Mouse (Mus musculus): ENCODE measurements around the gene Pafah2.

Pafah2 gene

DNA sequence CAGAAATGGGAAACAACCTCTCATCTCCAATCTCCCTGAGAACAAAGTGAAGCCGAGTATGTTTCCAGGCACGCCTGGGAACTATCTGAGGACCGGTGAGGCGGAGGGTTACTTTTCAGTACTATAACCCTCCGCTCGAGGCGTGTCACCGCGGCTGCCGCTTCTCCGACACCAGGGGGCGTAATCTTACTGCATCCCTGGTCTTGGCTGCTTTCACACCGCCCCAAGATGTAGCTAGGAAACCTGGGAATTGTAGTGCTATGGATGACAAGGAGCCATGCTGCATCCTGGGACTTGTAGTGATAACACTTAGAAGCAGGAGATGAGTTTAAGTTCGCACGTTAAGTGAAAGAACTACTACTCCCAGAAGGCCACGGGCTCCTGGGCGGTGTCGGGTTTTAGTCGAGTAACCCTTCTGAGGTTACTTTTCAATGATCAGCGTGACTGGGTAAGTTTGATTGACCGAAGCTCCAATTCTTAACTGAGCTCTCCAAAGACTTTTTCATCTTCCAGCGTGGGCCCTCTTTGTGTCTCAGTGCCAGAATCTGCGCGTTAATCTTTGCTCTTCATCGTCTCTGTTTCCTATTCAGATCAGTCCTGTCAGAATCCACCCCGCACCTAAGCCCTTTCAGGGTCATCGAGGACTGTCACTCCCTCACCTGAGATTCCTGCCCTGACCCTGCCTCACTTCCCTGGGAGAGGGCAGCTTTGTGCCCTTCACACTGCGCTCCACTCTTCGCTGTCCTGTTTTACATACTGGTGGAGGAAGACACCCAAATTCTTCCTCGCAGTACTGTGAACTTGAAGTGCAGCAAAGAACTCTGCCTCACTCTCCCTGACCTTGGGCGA, at the start of gene Pafah2:
TSS of gene Pafah2 (plus strand) at position 344 of the 849 bp plus-strand sequence.
- DNase-seq (ENCODE audit: low read depth, low spot score), result peak; percentile 99

GRCm38 (mm10) chr4:134348078-134348477, 48.0 kb upstream of the Pafah2 start:
- DNase-seq (ENCODE audit: low read depth, low spot score), result no peak

DNA sequence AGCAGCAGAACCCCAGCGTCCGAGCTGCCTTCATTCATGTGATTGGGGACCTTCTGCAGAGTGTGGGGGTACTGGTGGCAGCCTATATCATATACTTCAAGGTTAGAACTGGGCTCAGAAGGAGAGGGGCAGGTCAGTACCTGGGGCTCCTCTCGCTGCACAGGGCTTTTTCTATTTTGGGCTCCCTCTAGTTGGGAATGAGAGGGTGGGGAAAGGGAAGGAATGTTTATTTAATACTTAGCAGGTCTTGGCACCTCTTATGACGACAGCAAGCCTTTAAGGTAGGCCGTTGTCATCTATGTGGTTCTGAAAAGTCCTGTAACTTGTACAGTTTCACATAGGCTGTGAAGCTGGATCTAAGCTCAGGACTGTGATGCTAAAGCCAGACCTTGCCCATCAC, 47.6 kb upstream of the Pafah2 start:
- no peak for DNase-seq (ENCODE audit: low read depth, low spot score)

DNA sequence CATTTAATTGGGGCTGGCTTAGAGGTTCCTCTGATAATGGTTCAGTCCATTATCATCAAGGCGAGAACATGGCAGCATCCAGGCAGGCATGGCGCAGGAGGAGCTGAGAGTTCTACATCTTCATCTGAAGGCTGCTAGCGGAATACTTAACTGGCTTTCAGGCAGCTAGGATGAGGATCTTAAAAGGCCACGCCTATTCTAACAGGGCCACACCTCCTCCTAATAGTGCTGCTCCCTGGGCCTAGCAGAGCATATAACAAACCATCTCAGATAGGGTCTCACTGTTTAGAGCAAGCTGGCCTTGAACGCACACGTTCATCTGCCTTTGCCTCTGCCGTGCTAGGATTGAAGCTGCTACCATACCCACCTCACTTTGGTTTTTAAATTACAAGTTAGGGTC, 46.3 kb upstream of the Pafah2 start:
- no peak for DNase-seq (ENCODE audit: low read depth, low spot score)

GRCm38 (mm10) chr4:134350641-134351040, 45.5 kb upstream of the Pafah2 start:
- no peak for DNase-seq (ENCODE audit: low read depth, low spot score)

- DNase-seq (ENCODE audit: low read depth, low spot score), result no peak
Observed at GRCm38 (mm10) chr4:134351329-134352260, 44.5 kb upstream of the Pafah2 start.

GRCm38 (mm10) chr4:134352261-134352707, 43.8 kb upstream of the Pafah2 start:
- no peak for DNase-seq (ENCODE audit: low read depth, low spot score)

DNA sequence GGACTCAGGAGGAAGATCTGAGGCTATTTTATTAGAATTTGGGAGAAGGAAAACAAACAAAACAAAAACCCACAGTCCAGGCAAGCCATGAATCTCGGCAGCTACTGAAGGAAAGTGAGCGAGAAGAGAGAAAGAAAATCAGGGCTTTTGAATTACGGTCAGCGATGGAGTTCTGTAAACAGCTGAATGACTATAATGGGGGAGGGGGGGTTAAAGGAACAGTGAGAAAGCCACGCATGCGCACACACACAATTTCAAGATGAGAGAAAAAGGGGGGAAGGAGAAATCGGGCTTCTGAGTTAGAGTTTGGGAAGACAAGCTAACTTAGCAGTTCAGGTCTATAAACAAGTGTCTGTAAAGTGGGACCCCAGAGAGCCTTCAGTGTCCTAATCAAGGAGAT, 43.2 kb upstream of the Pafah2 start:
- DNase-seq (ENCODE audit: low read depth, low spot score), result no peak

DNA sequence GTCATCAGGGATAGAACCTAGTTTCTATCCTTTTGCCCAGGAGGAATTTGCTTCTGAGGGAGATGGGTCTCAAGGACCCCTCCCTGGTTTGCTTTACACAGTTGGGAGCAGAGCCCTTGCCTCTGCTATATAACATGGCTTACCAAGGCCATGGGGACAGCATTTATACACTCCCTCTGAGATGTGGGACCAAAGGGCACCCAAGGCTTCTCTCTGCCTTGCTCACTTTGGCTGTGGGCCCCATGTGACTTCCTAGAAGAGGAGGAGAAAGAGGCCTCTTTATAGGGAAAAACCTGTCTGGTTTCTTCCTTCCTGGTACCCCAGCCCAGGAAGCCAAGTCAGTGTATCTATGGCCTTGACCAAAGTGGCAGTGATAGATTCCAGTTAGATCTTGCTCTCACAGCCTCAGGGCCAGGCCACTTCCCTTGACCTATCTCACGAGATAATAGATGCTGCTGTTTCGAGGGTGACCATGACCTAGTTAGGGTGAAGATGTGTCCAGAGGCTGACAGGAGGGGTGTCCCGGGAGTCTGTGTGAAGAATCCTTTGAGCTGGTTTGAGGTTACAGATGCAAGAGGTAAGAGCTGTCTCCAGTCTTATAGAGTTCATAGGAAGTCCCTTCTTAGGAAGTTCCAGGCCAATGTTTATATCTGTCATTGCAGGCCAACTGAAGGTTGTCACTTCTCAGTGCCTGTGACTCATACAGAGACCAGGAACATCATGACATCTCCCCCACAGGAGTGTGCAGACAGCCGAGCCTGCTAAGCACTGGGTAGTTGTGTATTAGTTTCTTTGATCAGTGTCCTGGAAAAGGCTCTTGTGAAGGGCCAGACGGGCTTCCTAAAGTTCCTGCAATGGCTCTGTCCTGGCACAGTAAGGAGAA, 42.4 kb upstream of the Pafah2 start:
- no peak for DNase-seq (ENCODE audit: low read depth, low spot score)

- no peak for DNase-seq (ENCODE audit: low read depth, low spot score)
Observed at GRCm38 (mm10) chr4:134355841-134356452, 40.2 kb upstream of the Pafah2 start.

DNA sequence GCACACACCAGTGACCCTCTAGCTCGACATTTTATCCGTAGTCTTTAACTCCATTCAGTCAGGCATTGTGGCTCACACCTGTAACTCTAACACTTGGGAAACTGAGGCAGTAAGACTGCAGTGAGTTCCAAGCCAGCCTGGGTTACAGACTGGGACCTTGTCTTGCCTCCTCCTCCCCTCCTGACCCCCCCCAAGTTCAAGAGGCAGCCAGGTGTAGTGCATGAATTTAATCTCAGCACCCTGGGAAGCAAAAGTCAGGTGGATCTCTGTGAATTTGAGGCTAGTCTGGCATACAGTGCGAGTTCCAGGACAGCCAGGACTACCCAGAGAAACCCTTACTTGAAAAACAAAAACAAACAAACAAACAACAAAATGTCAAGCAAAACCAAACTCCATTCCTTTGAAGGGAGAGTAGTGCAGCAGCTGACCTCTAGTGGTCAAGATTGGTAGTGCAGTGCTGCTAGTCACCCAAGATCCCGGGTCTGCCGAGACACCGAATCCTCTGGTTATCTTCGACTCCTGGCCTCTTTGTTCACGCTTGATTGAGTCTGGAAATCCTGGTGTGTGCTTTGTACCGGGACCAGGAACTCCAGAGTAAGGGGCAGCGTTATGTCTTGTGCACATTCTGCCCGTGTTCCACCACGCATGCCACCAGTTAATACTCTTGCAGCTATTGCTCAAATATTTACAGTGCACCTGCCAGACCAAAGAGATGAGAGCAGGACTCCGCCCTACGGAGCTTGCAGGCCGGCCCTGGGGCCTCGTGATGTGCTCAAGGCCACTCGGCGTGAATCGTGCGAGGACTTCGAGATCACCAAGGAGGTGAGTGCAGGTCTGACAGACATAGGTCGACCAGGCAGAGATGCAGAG, 39.3 kb upstream of the Pafah2 start:
- peak; percentile 45 for DNase-seq (ENCODE audit: low read depth, low spot score)

- no peak for DNase-seq (ENCODE audit: low read depth, low spot score)
Observed at GRCm38 (mm10) chr4:134357461-134357771, 38.7 kb upstream of the Pafah2 start.

GRCm38 (mm10) chr4:134359649-134360048, 36.5 kb upstream of the Pafah2 start:
- DNase-seq (ENCODE audit: low read depth, low spot score), result no peak

DNA sequence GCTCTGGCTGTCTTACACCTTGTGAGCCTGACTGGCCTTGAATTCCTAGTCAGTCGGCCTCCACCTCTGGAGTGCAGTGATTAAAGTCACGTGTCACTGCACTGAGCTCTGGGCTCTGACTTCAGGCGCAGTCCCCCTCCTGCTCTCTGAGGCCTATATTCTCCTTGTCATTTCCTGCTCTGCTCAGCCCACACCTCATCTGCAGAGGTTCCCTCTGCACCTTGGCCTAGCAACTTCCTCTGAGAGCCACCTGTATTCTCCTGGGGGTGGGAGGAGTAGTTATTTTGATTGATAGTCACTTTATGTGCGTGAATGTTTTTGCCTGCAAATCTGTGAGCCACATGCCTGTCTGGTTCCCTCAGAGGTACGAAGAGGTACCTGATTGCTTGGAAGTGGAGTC, 34.9 kb upstream of the Pafah2 start:
- no peak for DNase-seq (ENCODE audit: low read depth, low spot score)

DNA sequence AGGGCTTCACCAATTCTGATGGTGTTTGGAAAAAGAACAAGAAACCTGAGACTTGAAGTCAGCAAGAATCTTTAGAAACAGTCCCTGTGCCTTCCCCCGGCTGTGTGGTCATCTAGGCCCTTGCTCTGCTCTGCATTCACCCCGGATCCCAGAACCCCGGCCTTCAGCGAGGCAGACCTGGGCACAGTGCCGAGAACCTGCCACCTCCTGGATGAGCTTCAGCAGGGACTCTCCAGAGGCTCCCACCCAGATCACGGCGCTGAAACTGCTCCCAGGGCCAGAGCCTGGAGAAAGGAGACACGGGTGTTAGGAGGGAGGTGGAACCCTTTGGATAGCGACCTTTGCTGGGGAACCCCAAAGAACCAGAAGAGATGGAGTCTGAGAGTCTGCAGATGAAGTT, 34.0 kb upstream of the Pafah2 start:
- no peak for DNase-seq (ENCODE audit: low read depth, low spot score)

- no peak for DNase-seq (ENCODE audit: low read depth, low spot score)
Observed at GRCm38 (mm10) chr4:134362586-134362985, 33.5 kb upstream of the Pafah2 start.

GRCm38 (mm10) chr4:134365280-134365679, 30.8 kb upstream of the Pafah2 start:
- no peak for DNase-seq (ENCODE audit: low read depth, low spot score)

DNA sequence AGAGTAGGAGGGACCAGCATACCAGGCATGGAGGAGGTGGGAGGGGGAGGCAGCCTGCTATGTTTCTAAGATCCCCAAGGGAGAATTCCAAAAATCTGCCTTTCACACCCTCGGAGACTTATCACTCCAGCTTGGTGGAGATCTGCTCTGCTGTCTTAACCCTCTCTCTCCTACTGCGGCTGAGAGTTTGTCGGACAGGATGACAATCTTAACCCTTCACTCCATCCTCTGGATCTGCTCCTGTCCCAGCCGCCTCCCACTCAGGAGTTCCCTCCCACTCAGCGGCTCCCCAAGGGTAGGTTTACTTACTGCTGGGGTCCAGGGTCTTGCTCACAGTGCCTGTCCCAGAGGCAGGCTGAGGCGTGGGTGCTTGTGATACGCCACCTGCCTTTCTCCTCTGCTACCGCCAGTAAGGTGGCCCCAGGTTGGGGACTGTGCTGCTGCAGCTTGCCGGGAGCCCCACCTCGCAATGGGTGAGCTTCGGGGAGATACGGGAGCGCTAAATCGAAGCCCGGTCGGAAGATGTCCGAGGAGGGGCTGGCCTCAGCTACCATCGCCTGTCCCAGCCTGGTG, 25.4 kb upstream of the Pafah2 start:
- no peak for DNase-seq (ENCODE audit: low read depth, low spot score)

DNA sequence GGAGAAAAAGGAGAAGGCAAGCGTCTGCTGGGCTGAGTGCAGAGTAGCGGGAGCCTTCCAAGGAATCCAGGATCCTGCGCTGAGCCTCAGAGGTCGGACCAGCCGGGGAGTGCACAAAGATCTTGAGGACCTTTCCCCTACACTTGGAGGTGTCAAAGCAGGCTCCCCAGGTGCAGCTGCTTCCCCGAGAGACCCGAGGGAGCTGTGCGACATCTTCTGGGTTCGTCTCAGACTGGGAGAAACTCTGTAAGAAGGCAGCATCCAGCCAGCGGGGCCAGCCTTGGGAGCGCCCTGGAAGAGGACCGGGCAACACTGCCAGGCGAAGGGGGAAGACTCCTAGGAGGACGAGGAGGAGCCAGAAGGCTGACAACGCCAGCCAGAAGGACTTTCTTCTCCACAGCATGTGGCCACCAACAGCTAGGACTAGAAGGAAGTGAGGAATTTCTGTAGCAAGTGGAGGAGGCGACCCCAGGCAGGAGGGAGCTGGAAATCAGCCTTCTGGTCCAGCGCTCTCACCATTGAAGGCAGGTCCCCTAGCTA, 24.7 kb upstream of the Pafah2 start:
- DNase-seq (ENCODE audit: low read depth, low spot score), result no peak
